25 mouse cellular contexts compared by ENCODE assay signal in the genomic region with DNA sequence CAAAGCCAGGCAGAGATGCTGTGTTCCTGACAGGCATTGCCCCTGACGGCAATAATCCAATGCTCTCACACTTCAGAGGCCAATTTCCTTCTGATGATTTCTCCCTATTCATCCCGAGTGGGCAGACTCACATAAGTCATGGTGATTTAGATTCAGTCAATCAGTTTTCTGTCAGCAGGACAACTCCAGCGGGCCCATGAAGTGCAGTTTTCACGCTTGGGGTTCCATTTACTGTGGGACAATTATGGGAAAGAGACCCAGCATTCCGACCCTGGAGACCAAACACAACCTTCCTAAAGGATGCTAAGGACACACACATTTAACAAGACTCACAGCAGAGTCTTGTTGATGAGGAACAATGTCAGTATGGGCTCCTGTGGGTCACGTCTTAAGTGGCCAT.
"Had no signal": no experiment of that assay in that cellular context is flagged by ENCODE, and none has a peak within 500 bp of the region (broad histone marks: within the 10 kb centered on the region; RNA-seq: fewer than 3 reads in every experiment).

No protein-coding gene starts in this region.

- H3K27me3 ChIP-seq: heart, embryonic 15.5 days; kidney, embryonic 15.5 days; limb, embryonic 13.5 days; limb, embryonic 15.5 days had no signal

- H3K36me3 ChIP-seq: heart, embryonic 13.5 days; heart, embryonic 15.5 days; hindbrain, embryonic 12.5 days; kidney, embryonic 15.5 days; limb, embryonic 13.5 days; limb, embryonic 15.5 days; liver, embryonic 12.5 days had no signal

- H3K27ac ChIP-seq: gastrocnemius, adult 2 months; heart, embryonic 13.5 days; heart, embryonic 15.5 days; hindbrain, embryonic 12.5 days; hindbrain, embryonic 14.5 days; kidney, embryonic 15.5 days; kidney, postnatal 0 days; left cerebral cortex, adult 2 months; limb, embryonic 13.5 days; limb, embryonic 15.5 days; liver, embryonic 12.5 days had no signal

- H3K4me2 ChIP-seq: heart, embryonic 11.5 days; heart, embryonic 13.5 days; heart, embryonic 15.5 days; hindbrain, embryonic 12.5 days; hindbrain, embryonic 14.5 days; kidney, embryonic 15.5 days; limb, embryonic 13.5 days; limb, embryonic 15.5 days; liver, embryonic 12.5 days had no signal

- ATAC-seq: forebrain, postnatal 0 days; hindbrain, embryonic 16.5 days; intestine, embryonic 16.5 days; liver, embryonic 12.5 days had no signal

- DNase-seq: forebrain, postnatal 0 days; gastrocnemius, adult 2 months; gastrocnemius, postnatal 10 days; gastrocnemius, postnatal 36 days; heart, adult 18-20 months; heart, postnatal 14 days; heart, postnatal 36 days; kidney, adult 11 months; kidney, adult 2 months; kidney, adult 9 months; kidney, postnatal 14 days; kidney, postnatal 36 days had no signal

- H3K9me3 ChIP-seq: heart, embryonic 13.5 days; heart, embryonic 15.5 days; hindbrain, embryonic 12.5 days; kidney, embryonic 15.5 days; limb, embryonic 13.5 days; limb, embryonic 15.5 days; liver, embryonic 12.5 days had no signal

- H3K4me3 ChIP-seq: gastrocnemius, adult 2 months; heart, embryonic 13.5 days; heart, embryonic 15.5 days; hindbrain, embryonic 12.5 days; kidney, embryonic 15.5 days; left cerebral cortex, adult 2 months; limb, embryonic 13.5 days; limb, embryonic 15.5 days; liver, embryonic 12.5 days had no signal

- H3K9ac ChIP-seq: forebrain, postnatal 0 days; heart, embryonic 13.5 days; heart, embryonic 15.5 days; hindbrain, embryonic 12.5 days; hindbrain, embryonic 14.5 days; kidney, embryonic 15.5 days; limb, embryonic 13.5 days; limb, embryonic 15.5 days; liver, embryonic 12.5 days had no signal
